Comparison of ENCODE assay signal across 23 mouse cellular contexts in genomic region chr16:49877243-49877642, GRCm38 (mm10).
"Had no signal": no experiment of that assay in that cellular context is flagged by ENCODE, and none has a peak within 500 bp of the region (broad histone marks: within the 10 kb centered on the region; RNA-seq: fewer than 3 reads in every experiment).

No protein-coding gene starts in this region.

- H3K27ac ChIP-seq: hindbrain, embryonic 10.5 days; hindbrain, embryonic 12.5 days; hindbrain, embryonic 14.5 days; intestine, embryonic 15.5 days; layer of hippocampus, adult 2 months; left cerebral cortex, adult 2 months; limb, embryonic 13.5 days; limb, embryonic 15.5 days had no signal

- H3K4me1 ChIP-seq: hindbrain, embryonic 10.5 days; hindbrain, embryonic 12.5 days; limb, embryonic 13.5 days; limb, embryonic 15.5 days had no signal

- ATAC-seq: forebrain, embryonic 16.5 days; hindbrain, embryonic 16.5 days; inflammation-experienced regulatory T-cells, adult 6 months; intestine, embryonic 15.5 days; intestine, postnatal 0 days had no signal

- H3K9ac ChIP-seq: heart, embryonic 12.5 days; hindbrain, embryonic 12.5 days; hindbrain, embryonic 14.5 days; intestine, embryonic 15.5 days; limb, embryonic 13.5 days; limb, embryonic 15.5 days had no signal

- H3K27me3 ChIP-seq: heart, embryonic 12.5 days; hindbrain, embryonic 12.5 days; intestine, embryonic 15.5 days; limb, embryonic 13.5 days; limb, embryonic 15.5 days had no signal

- H3K9me3 ChIP-seq: heart, embryonic 12.5 days; hindbrain, embryonic 10.5 days; hindbrain, embryonic 12.5 days; intestine, embryonic 15.5 days; limb, embryonic 13.5 days; limb, embryonic 15.5 days had no signal

- H3K36me3 ChIP-seq: heart, embryonic 12.5 days; hindbrain, embryonic 10.5 days; hindbrain, embryonic 12.5 days; intestine, embryonic 15.5 days; limb, embryonic 13.5 days; limb, embryonic 15.5 days had no signal

- H3K4me2 ChIP-seq: heart, embryonic 12.5 days; hindbrain, embryonic 12.5 days; hindbrain, embryonic 14.5 days; intestine, embryonic 15.5 days; limb, embryonic 13.5 days; limb, embryonic 15.5 days had no signal

- DNase-seq: gastrocnemius, postnatal 14 days; gastrocnemius, postnatal 36 days; heart, adult 18-20 months; heart, postnatal 10 days; heart, postnatal 4 days; kidney, adult 18-20 months; kidney, adult 8-10 months; kidney, postnatal 10 days; kidney, postnatal 25 days; kidney, postnatal 4 days had no signal

- H3K4me3 ChIP-seq: heart, embryonic 12.5 days; hindbrain, embryonic 10.5 days; hindbrain, embryonic 12.5 days; intestine, embryonic 15.5 days; layer of hippocampus, adult 2 months; left cerebral cortex, adult 2 months; limb, embryonic 13.5 days; limb, embryonic 15.5 days had no signal
